Mouse (Mus musculus): ENCODE results near the gene Olfr642.

The Olfr642 gene

DNA sequence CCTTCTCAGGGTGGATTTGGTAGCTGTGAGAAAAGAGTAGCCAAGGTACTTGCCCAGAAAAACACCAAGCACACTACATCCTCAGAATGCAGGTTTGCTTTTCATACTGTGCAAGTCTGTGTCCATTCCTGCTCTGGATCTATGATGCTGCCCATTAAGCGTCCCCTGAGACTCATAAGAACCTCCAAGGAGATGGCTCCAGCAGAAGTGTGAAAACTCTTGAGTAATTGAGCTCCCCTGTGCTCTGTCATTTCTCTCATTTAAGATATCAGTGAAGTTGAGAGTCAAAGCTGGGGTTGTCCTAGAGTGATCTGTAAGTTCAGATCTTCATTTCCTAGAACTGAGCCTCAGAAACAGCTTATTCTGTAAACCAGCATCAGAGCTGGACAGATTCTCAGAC lies at the start of gene Olfr642:
TSS of gene Olfr642 (minus strand) at position 101 of the 400 bp plus-strand sequence.
- DNase-seq = no peak

DNA sequence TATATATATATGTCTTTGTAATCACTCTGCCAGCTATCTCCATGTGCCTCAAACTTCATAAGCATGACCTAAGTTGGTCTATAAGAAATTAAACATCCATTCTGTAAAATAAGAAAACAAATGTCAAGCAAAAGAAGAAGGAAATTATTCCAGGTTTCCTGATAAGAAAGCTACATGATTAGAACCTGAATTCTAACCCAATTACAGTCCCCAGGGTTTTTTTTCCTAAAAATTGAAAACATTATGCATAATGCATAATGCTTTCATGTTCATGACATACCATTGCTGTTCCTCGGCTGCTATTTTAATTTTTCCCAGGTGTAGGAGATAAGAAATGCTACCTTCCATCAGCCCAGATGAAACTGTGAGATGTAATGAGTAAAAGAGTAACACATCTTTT lies 32.9 kb upstream of the Olfr642 start, which contains the start of gene Olfr645:
TSS of gene Olfr645 (minus strand) at position 101 of the 400 bp plus-strand sequence.
- DNase-seq = no peak

DNA sequence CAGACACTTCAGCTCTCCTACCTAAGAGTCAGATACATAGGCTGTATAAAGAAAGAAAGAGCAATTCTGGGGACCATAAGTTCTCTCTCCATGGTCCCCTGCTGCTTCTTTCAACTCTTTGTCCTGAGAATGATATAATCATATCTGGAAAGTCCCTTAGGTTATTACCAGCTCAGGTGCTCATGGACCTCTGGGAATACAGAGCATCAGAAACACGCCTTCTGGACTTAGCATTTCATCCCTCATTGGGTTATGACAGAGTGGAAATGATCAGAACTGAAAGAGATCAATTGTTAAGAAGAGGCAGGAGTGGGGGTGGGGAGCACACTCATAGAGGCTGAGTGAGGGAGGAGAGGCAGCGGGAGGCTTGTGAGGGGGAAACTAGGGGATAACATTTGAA lies 19.3 kb upstream of the Olfr642 start, which contains the start of gene Olfr644:
TSS of gene Olfr644 (minus strand) at position 101 of the 400 bp plus-strand sequence.
- DNase-seq = no peak

DNA sequence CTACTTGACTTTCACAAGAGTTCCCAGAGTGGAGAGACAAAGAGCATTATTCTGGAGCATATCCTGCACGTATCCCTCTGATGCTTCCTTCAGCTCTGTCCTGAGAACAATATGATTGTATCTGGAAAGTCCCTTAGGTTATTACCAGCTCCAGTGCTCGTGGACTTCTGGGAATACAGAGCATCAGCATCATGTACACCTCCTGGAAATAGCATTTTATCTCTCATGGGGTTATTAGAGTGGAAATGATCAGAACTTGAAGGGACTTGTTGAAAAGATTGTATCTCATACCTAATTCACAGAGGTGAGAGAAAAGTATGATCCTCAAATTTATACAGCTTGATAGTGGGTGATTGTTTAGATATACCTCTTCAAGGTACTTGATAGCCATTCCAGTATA lies 8.9 kb upstream of the Olfr642 start, which contains the start of gene 4930516K23Rik:
TSS of gene 4930516K23Rik (minus strand) at position 101 of the 400 bp plus-strand sequence.
- no peak for DNase-seq

DNA sequence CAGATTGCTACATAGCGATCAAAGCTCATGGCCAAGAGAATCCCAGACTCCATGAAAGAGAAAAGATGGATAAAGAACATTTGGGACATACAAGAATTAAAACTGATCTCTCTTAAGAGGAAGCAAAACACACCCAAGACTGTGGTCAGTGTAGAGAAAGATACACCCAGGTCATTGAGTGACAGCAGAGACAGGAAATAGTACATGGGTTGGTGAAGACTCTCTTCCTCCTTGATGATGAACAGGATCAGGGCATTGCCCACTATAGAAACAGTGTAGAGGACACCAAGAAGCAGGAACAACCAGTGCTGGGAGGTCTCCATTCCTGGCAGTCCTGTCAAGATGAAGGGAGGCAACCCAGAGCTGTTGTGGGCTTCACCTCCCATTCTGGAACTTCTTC lies 6.7 kb upstream of the Olfr642 start:
- DNase-seq = no peak

DNA sequence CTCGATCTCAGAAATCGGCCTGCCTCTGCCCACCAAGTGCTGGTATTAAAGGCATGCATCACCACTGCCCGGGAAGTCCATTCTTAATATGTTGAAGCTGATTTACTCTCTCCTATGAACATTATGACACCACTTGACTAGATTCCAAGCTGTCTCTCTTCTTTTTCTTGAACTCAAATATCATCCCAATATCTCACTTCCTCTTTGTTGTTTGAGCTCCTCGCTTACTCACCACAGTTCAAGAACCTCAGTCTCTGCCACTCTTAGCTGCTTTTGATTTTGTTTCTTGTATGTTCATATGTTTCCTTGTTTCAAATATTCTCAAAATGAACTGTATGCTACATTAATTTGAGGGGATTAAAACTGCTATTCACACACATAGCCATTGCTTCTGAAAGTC lies 1.7 kb downstream of the Olfr642 start:
- DNase-seq = no peak

DNA sequence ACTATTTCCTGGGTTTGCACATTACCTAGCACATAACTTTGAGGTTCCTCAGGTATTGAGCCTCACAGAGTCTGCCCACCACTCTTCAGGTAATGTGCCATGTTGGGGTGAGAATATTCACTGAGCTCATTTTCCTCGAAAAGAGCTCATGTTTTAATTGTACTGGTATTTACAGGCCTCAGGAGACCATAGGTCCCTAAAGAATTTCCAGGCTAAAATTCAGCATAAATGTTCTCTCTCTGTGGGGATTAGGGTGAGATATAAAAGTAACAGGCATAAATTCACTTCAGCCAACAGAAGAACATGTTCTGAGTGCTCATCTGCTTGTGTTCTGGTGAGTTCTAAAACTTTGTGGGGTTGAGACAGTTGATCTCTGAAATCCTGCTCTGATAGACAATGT lies 17.3 kb downstream of the Olfr642 start, which contains the start of gene Olfr641:
TSS of gene Olfr641 (plus strand) at position 301 of the 400 bp plus-strand sequence.
- DNase-seq = no peak

DNA sequence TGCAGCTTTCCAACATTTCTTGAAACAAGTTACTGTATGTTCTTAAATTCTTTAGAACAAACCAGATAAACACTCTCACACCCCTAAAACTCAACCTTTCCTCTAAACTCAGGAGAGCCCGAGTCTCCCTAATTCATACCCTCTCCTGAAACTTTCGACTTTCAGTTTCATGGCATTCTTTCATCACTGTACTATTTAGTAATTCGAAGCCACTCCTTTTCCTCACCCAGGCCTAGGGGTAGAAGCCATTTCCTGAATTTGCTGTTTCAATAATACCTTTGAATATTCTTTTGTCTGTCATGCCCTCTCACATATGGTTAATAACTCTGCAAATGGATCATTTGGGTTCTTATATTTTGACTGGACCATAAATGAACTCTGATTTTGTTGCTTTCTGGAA lies 25.5 kb downstream of the Olfr642 start:
- DNase-seq = no peak

DNA sequence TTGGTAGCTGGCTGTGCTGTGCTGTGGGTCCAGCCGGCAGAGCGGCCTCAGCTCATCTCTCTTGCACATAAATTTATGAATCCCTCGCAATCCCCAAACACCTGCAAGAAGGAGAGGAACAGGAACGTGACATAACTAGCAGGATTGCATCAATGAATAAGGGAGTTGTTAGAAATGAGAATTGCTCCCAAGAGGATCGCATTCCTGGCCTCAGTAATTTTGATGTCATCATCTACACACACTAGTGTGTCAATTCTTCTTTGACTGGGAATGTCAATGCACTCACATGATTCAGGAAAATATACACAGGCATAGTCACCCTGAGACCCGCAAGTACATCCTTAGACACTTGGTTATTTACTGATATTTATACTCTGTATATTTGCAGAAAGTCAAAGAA lies 27.0 kb downstream of the Olfr642 start, which contains the start of gene Olfr640:
TSS of gene Olfr640 (minus strand) at position 101 of the 400 bp plus-strand sequence.
- DNase-seq = no peak

DNA sequence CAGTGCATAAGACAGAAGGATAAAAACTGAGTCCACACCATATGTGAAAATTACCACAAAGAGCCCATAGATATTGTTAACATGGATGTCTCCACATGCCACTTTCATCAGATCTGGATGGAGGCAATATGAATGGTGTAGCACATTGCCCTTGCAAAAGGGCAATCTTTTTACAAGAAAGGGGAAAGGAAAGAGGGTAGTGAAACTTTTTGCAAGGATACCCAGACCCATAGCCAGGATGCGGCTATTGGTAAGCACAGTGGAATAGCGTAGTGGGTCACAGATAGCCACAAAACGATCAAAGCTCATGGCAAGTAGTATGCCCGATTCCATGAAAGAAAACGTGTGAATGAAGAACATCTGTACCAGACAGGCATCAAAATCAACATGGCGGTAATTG lies 30.8 kb downstream of the Olfr642 start:
- no peak for DNase-seq

DNA sequence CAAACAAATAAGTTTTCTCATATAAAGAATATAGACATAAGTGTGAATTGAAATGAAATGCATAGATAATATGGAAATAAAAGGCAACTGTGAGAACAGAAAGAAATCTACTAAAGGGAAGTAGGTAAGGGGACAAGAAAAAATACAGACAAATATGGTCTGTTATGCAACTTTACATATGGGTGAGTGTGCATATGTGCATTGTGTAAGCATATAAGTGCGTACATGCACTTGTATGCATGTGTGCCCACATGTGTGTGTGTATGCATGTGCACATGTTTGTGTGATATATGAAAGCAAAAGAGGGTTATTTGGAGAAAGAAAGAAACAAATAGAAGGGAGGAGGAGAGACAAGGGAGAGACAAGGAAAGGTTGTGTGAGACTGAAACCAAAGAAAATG lies 33.5 kb downstream of the Olfr642 start:
- DNase-seq = no peak

DNA sequence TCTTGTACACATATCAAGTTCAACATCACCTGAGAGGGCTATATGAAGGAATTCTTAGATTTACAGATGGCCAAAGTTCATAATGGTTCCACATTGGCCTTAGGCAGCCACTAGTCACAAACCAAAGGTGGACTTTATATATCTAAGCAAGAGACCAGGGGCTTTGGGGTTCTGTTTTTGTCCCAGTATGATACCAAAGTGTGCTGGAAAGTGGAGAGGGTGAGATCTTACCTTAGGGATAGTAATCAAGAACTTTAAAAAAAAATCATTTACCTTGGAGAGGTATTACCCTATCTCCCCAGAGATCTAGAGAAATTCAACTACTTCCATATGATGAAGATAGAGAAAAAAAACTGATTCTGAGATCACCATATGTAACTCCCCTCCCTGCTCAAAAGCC lies 35.3 kb downstream of the Olfr642 start, which contains the start of gene Olfr639:
TSS of gene Olfr639 (minus strand) at position 101 of the 400 bp plus-strand sequence.
- no peak for DNase-seq

DNA sequence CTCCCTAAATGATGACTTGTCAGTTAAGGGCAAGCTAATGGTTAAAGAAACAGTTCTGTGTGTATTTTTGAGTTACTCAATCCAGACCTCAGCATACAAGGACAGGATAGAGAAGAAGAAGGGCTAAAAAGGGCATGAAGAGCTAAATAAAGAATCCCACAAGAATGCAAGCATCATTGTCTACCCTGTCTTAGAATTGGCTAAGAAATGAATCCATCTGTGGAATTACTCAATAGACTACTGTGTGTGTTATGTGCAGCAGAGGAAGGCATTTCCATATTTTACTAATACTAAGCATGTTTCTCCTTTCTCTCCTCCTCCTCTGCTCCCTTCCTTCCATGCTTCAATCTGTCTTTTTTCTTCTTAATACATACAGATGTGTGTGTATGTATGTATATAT lies 53.3 kb downstream of the Olfr642 start:
- DNase-seq = no peak

DNA sequence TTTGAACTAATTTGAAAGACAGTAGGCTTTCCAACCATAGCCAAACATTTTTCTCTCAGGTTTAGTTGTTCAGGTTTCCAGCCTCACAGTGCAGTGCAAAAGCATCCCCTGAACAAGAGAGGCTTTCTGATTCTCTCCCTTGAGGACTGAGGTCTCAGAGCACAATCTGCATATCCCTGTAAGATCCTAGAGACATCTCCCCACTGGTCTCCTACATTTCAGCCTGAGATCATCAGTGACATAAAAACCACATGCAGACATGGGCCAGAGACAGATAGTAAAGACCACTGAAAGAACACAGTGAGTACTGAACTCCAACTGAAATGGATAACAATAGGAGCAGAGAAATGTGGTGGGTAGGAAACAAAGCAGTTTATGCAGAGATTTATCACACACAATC lies 54.0 kb downstream of the Olfr642 start, which contains the start of gene Olfr638:
TSS of gene Olfr638 (plus strand) at position 301 of the 400 bp plus-strand sequence.
- no peak for DNase-seq
